Mouse (Mus musculus) left cerebral cortex, adult 8-10 months (tissue): Measurements from ENCODE around the gene Slc24a1. TPM values are rescaled to one million over a fixed set of nuclear protein-coding genes. Genes with fewer than 3 reads are reported as not detected.
A peak's percentile ranks its signal among the peaks of the same experiment; 100 is the strongest.
"Not testable (repeated sequence)": the region's sequence is repeated elsewhere in the genome, so short reads cannot be mapped to it uniquely, and the experiment has no call there.

Experiments used
- DNase-seq, 2 experiments: peaks; one replicate each; pipeline ENCODE4 v3.0.0; 2022; ENCODE audit warnings: low spot score in 2 of 2
- total RNA-seq, 4 experiments: library from RNA; stranded (reverse); gene quantifications; 2 replicates each; pipeline ENCODE4 v1.2.4; 2022

The Slc24a1 gene
- under 1 TPM; 0.23 to 0.58 (median 0.28) TPM for total RNA-seq

DNA sequence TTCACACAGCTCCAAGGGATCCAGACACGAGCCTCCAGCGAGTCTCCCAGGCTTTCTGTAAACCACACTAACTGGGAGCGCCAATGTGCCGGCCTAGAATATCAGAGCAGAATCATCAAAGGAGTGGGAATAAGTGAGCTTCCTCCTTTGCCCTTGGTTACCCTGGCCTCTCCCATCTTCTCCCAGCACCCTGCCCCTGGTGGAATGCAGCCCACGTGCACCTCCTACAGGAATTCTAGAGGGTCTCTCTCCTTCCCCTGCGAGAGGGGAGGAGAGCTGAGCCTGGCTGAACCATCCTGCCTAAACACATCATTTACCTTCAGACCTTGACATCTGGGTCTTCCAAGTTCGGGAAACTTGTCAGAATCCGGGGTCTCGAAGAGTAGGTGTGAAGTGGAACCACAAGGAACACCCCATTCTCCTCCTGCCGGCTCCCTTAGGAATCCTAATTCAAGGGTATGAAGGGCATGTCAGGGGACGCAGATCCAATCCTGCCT lies at the start of gene Slc24a1:
Gene Slc24a1 (minus strand): TSS at position 447 of the 497 bp plus-strand sequence.
- no peak for DNase-seq

DNA sequence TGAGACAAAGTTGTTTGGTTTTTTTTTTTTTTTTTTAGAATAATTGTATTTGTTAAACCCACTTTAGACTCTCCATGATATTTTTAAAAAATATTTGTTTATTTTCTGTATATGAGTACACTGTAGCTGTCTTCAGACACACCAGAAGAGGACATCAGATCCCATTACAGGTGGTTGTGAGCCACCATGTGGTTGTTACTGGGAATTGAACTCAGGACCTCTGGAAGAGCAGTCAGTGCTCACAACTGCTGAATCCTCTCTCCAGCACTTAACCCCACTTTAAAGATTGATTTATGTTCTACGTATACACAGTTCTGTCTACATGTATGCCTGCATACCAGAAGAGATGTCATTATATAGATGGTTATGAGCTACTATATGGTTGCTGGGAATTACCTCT lies 44.1 kb upstream of the Slc24a1 start:
- not testable (repeated sequence) for DNase-seq

DNA sequence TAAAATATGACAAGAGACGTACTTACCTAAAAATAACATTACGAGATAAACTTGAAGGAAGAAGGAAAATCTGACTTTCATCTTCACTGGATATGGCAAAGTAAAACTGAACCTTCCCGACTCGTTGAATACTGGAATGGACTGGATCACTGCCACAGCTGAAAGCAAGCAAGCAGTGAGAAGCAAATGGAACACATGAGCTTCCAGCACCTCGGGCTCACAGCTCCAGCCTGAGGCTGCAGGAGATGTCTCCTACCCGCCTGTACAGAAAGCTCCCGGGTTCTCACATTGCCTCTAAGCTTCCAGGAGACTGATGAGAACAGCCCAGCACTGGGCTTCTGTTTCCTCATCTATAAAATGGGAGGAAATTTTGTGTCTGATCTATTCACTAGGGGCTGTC lies 38.9 kb upstream of the Slc24a1 start:
- DNase-seq: no peak

DNA sequence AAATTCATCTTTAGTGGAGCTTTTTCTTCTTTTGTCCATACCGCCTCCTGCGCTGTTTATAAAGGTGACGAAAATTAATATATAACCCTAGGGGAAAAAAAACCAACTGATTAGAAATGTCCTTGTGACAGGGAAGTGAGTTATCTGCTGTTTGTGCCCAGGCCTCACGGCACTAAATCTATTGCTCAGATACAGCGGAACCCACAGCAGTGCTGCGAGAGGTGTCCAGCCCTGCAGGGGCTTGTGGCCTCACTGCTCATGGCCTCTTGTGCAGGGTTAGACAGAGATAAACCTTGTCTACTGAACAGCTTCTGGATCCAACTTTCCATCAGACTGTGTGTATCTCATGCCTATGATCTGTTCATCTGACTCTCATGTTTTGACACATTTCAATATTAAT lies 37.0 kb upstream of the Slc24a1 start:
- no peak for DNase-seq

DNA sequence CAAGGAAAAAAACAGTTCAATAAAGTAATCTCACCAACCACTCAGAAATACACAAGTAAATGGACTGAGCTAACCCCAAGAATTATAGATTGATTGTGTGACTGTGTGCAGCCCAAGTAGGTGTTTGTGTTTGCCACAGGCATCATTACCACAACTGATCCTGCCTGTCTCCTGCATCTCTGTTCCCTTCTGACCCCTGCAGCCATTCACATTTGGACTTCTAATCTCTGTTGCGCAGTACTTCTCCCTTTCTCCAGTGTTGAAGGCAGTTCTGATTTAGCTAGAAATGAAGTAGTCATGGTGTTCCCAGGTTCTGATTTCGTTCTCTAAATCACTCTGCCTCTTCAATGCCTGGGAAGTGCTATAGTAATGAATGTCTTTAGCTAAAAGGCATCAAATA lies 36.2 kb upstream of the Slc24a1 start:
- DNase-seq: no peak

DNA sequence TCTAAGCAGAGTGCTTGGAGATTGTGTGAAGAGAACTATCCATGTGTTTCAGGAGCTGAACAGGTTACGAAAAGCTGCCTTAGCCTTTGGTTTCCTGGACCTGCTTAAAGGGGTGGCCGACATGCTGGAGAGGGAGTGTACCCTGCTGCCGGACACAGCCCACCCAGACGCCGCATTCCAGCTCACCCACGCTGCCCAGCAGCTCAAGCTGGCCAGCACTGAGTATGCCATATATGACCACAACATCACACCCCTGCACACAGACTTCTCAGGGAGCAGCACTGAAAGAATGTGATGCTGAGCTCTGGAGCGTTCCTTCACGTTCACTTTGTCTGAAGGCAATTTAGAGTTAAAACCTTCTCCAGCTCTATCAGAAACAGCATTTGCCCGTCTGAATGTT lies 34.4 kb upstream of the Slc24a1 start:
- no peak for DNase-seq

DNA sequence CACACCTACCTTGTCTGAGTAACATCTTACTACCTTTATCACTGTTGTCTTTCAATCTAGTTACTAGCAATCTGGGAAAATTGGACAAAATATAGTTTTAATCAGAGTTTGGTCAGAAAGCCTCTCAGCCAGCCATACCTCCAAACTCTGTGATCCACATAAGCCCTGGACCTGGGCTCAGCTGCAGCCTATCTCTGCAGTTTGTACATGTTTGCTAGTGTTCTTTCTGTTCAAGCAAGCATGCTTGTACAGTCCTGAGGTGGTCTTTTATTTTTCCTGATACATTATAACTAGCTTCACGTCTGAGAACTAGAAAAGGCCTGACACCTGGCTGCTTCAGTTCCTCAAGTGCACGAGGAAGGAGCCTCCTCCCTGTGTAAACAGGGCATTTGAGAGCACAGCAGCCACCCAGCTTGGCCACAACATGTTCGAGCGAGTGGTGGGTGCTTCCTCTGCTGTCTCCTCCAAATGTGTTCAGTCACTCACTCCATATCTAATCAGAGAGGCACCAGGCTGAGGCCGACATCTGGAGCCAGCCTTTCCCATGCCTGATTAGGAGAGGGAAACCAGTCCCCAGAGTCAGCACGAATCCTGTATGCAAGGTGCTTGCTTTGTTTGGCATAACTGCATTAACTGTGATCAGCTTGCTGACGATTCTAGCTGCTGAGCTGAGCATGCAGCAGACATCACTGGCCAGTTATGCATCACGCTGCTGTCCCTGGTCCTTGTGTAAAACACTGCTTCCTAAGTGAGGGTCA lies 33.8 kb upstream of the Slc24a1 start:
- DNase-seq: no peak

DNA sequence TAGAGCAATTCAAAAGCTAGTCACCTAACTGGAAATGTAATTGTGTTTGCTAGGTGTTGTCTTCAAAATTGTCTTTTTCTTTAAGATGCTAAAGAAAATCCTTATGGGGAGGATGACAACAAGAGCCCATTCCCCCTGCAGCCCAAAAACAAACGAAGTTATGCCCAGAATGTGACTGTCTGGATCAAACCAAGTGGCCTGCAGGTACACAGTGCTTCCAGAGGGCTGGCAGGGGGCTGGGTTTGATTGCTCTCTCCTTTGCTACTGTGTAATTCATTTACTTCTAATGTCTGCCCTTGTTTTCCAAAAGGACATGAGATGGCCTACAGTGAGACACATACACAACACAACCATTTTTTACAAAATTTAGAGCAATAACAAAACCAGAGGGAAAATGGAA lies 30.5 kb upstream of the Slc24a1 start:
- no peak for DNase-seq

DNA sequence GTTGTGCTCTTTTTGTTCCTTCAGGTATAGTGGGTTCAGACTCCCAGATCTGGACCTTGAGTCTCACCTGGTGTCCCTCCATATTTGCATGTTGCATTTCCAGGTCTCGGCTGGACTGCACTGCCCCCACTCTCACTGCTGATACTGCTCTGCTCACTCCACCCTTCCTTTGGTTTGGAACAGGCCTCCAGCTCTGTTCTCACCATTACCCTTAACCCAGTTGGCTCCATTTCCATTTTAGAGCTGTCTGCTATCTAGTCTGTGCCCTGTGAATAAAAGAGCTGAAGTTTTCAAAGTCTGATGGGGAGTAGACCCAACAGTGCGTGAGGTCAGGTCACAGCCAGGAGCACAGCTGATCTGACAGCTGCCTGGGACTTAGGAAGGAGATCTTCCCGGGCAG lies 29.1 kb upstream of the Slc24a1 start:
- DNase-seq: no peak

DNA sequence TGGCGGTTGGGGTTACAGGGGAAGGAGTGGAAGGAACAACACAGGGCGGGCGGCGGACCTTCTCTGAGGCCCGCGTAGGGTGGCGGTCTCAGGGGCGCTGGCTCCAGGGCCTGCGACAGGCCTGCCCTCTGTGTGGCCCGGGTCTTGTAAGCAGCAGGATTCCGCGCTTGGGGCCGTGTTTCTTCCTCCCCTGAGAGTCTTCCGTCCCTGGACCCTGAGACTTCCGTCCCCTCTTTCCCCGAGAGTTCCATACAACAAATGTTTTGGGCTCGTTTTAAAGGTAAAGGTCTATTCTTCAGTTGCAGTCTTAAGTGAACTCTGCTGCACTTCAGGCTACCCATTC lies 9.5 kb upstream of the Slc24a1 start:
- DNase-seq: no peak

DNA sequence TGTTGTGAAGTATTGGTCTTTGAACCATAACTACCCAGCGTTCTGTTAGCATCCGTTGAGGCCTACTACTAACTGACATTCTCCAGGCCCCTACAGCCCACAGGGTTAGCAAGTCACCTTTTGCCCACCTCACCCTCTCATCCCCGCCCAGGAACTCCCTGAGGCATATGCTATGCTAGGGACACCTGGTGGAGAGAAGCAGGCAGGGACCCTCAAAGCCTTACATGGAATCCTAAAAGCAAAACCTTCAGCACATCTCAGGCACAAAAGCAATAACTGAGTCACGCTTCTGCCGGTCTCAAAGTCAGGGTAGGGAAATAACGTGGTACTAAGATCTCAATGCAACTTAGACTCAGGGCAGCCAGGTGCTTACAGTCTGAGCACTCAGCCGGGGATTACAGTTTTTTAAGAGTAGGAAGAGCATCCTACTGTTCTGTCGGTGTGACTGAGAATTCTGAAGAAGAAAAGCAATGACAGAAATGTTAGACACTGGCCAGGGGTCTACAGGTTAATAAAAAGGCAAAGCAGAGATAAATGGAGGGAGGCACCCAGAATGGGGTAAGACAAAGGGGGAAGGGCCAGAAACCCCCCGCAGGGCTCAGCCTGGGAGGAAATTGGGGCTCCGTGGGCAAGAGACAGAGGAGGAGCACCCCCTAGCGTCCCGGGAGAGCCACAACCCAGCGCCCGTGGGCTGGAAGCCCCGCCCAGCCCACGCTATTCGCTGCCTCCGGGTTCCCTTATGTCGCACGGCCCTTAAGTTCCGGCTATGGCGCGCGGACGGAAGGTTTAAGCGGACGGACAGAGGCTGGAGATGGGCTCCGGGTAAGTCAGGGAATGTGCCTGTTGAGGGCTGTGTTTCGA lies 8.9 kb upstream of the Slc24a1 start, which contains the start of gene Ints14:
Gene Ints14 (plus strand): TSS at position 789 of the 861 bp plus-strand sequence.
- peak; percentile 86 to 99 for DNase-seq

DNA sequence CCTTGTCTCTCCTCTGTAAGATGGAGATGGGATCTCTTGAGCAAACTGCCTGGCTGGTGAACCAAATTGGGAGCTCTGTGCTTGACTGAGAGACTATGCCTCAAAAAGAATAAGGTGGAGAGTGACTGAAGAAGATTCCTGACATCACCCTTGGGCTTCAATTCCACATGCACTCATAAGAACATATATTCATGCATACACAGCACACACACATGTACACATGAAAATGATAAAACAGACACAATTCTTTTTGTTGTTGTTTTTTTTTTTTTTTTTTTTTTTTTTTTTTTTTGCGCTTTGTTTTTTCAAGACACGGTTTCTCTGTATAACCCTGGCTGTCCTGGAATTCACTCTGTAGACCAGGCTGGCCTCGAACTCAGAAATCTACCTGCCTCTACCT lies 5.9 kb upstream of the Slc24a1 start:
- DNase-seq: no peak

DNA sequence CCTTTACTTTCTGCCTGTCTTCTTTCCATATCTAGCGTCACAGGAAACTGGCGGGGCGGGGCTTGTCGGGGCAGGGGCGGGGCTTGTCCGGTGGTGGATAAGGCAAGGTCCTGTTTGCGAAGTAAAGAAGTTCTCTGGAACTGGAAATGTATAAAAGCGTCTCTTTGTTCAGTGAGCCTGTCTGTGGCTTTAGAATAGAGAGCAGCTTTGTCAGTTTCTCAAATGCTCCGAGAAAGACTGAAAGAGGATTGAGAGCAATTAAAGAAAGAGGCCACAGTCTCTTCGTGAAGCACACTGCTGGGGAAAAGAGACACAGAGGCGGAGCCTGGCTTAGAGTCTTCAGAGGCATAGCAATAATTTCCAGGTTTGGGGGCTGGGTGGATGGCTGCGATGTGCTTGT lies 4.9 kb upstream of the Slc24a1 start:
- DNase-seq: no peak

DNA sequence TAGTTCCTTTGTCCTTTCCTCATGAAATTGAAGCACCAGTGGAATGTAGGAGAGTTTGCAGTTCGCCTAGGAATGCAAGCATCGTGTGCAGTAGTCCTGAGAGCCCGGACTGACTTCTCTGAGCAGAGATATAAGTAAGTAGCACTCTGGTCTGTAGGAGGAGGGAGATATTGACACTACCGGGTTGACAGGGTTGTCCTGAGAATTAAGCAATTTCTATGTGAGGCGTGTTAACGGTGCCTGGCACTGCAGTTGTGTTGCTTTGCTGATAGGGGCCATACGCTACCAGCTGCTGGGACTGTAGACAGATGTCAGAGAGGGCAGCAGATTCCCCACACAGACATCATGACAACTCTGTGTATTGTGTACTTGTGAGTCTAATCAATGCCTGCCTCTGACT lies 1.8 kb upstream of the Slc24a1 start:
- DNase-seq: no peak

DNA sequence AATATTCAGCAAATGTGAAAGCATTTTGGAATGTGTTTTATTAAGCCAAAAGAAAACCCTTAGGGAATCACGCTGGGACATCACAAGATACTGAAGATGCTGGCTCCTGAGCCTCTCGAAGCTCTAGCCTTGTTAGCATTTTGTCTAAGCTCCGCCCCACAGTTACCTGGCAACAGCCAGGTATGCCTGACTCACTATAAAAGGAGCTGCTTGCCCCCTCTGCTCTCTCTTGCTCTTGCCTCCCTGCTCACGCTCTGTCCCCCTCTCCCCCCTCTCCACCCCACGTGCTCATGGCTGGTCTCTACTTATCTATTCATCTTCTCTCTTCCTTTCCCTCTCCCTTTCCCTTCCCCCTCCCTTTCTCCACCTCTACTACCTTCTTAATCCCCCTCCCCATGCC lies 648 bp upstream of the Slc24a1 start:
- DNase-seq: no peak

DNA sequence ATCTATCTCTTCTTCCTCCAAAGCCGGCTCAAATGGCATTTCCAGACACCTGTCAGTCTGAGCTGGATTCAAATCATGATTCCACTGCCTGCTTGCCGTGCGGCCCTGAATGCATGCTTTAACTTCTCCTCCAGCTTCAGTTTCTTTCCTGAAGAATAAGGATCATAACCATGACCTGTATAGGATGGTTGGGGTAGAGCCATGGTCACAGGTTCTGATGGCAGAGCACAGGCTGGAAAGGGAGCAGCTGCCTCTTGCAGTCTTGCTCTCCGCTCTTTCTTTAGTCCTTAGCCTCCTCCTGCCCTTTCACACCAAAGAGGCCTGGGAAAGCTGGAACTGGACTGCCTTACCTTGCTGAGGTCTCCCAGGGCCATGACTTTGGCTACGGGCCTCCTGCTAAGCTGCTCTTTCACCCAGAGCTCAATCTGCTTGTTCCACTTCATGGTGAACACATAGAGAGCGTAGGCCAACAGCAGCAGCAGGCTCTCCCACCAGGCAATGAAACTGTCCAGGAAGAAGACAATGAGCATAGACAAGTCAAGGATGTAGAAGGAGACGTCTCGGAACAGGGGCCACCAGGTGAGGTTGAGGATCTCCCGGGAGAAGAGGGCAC lies 3.8 kb downstream of the Slc24a1 start:
- DNase-seq: no peak

DNA sequence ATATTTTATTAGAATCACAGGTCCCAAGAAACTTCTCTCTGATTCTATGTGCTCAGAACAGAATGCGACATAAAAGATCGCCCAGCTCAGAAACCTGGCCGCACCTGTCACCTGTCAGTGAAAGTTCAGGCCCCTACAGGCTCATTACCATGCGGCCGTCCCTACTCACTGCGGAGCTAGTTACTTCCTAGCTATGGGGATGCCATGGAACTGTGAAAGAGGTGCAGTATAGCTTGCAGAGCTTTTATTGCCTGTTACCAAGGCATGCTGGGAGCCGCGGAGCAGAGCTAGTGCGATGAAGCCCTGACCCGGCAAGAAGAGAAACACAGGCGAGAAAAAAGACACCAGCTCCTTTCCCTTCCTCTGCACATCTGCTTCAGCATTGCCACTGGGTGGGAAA lies 7.4 kb downstream of the Slc24a1 start:
- DNase-seq: no peak

DNA sequence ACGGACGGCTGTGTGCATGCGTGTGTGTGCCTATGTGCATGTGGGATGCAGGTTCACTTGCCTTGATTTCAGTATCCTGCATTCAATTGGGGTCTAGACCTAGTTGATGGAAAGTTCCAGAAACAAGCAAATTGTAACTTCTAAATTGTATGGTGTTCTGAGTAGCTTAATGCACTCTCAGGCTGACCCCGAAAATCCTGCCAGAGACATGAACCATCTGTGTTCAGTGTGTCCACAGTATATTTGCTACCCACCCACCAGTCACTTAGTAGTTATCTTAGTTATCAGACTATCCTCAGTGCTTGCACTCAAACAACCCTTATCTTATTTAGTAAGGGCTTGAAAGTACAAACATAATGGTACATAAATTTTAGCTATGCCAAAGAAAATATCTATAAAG lies 9.8 kb downstream of the Slc24a1 start:
- no peak for DNase-seq

DNA sequence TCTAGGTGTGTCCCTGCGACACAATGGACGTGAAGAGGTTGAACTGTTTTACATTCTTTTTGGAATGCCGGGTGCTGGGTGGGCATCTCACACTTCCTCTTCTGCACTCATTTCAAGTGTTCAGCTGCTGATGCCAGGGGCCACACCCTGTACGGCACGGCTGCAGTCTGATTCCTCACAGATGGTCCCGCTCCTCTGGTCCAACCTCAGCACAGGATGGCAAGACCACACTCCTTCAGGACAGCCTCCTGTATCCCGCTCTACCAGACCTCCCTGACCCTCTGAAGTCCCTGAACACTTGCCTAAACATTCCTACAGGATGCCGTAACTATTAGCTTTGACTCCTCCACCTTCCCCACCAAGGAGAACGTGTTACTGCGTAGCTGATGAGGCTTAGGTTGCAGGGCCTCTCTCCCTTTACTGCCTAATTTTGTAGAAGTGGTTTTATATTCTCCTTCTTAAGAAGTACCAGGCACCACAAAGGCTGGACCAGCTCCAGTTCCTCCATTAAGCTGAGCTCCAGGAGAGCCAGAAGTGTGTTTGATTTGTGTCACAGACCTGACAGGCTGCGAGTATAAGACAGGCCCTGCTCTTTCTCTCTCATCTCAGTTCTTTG lies 10.6 kb downstream of the Slc24a1 start:
- no peak for DNase-seq

DNA sequence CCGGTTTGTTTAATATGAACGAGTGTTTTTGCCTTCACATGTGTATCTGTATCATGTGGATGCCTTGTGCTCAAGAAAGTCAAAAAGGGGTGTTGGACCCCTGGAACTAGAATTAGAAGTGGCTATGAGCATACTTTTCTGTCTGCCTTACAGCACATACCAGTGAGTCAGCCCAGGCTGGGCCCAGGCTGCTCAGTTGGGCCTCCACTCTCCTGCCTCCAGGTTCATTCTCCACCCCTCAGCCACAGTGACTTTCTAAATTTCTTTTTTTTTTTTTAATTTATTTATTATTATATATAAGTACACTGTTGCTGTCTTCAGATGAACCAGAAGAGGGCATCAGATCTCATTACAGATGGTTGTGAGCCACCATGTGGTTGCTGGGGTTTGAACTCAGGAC lies 11.6 kb downstream of the Slc24a1 start:
- DNase-seq: no peak

DNA sequence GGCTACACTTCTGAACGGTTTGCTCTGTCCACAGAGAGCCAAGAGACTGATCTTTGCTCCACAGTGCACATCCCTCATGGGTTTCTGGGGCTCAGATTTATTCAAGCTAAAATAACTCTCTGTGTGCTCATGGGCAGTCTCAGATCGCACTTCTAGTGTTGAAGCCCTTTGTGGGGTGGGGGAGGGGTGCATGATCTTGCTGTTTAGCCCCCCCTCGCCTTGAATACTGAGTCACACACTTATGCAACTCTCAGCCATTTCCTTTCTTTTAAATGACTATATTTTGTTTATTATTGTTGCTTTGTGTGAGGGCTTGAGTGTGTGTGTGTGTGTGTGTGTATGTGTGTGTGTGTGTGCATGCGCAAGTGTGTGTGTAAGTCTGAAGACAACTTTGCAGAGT lies 12.1 kb downstream of the Slc24a1 start:
- DNase-seq: no peak

DNA sequence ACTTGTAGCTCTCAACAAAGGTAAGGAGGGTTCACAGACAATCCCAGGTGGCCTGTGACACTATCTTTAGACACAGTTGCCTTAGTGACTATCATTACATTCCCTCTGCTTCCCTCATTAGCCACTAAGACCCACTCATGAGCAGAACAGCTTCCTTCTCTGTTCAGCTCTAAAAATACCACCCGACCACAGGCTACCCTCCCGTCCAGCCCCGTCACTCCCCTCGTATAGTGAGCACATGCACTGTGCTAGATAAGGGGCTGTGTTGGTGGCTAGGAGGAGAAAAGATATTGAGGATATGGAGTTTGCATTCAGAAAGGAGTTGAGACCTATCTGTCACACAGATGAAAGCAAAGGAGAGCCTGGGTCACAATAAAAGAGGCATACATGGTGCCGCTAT lies 12.9 kb downstream of the Slc24a1 start:
- no peak for DNase-seq
